Mouse (Mus musculus) bone marrow macrophage, adult 2 months (primary cell): ENCODE results near the gene Trim46.

Experiments
- CTCF ChIP-seq: IDR thresholded peaks from 2 replicates; pipeline ENCODE4 v1.5.1; 2012; ENCODE audit warnings: low read depth, mild to moderate bottlenecking, low read length, moderate library complexity
- POLR2A ChIP-seq: IDR thresholded peaks from 2 replicates; pipeline ENCODE4 v1.6.1; 2012; ENCODE audit warnings: mild to moderate bottlenecking, low read depth, low read length, borderline replicate concordance

DNA sequence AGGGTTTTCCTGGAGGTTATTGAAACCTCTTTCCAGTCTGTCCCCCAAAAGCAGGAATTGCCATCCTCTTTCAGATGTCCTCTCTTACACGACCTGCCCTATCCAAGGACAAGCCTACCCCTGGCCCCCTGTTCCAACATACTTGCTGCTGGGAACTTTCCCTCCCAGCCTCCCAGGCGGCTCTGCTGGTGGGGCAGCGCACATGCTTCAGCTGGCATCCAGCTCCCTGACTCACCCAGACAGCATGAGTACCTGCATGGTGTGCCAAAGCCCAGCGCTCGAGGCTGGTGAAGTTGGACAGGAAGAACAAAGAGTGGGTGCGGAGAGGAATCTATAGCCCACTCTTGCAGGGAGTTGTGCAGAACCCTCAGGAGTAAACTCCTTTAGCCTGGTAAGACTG lies 24.8 kb upstream of the Trim46 start:
- TF ChIP-seq POLR2A (no peak), CTCF (no peak)
